Mouse (Mus musculus): ENCODE data around the gene Itgae. TPM values are rescaled to one million over a fixed set of nuclear protein-coding genes. Genes with fewer than 3 reads are reported as not detected.
A peak's percentile ranks its signal among the peaks of the same experiment; 100 is the strongest.

The Itgae gene
- polyA plus RNA-seq, 1 experiment from 2014 or later = 0.14 TPM

- Histone ChIP-seq H3K9ac (ENCODE audit: low read depth, low read length) (peak overlapping the region; percentile 95), H3K4me3 (replicated peaks; ENCODE audit: low read depth, low read length) (peak overlapping the region; percentile 98), H3K27ac (peak overlapping the region; percentile 98), H3K27me3 (ENCODE audit: insufficient read depth, low read length) (no peaks in the 10 kb centered on the region), H3K4me1 (replicated peaks; ENCODE audit: insufficient read depth, low read length) (peaks cover 14% of the 10 kb centered on the region), H3K36me3 (ENCODE audit: insufficient read depth, low read length) (peaks cover 3% of the 10 kb centered on the region; the same call in 1 of the 2 replicates), H3K9me3 (replicated peaks; ENCODE audit: low read length) (no peaks in the 10 kb centered on the region), H3K4me2 (ENCODE audit: low read length) (peak overlapping the region; percentile 73)
- DNase-seq (ENCODE audit: low spot score) (peak; percentile 96), ATAC-seq (replicated peaks; ENCODE audit: low FRiP score, low read depth) (peak; percentile 85)
- TF ChIP-seq CTCF (IDR thresholded peaks at IDR 0.05; ENCODE audit: low read depth) = no peak
- WGBS = under 1% methylated on average over 25 of the region's 28 CpGs
Measured at GRCm38 (mm10) chr11:73177509-73177875, 87.1 kb downstream of the Itgae start.

- WGBS = 0% methylated on average over 2 of the region's 2 CpGs
- peaks cover 14% of the 10 kb centered on the region for H3K4me1 ChIP-seq (replicated peaks; ENCODE audit: insufficient read depth, low read length)
- no peaks in the 10 kb centered on the region for H3K27me3 ChIP-seq (ENCODE audit: insufficient read depth, low read length)
- peak; percentile 34; the same call in 1 of the 2 replicates for TF ChIP-seq CTCF (IDR thresholded peaks at IDR 0.05; ENCODE audit: low read depth)
- peak overlapping the region; percentile 98 for H3K4me3 ChIP-seq (replicated peaks; ENCODE audit: low read depth, low read length)
- H3K36me3 ChIP-seq (ENCODE audit: insufficient read depth, low read length) = peaks cover 3% of the 10 kb centered on the region; the same call in 1 of the 2 replicates
- H3K9ac ChIP-seq (ENCODE audit: low read depth, low read length) = peak overlapping the region; percentile 95
- peak overlapping the region; percentile 73 for H3K4me2 ChIP-seq (ENCODE audit: low read length)
- H3K27ac ChIP-seq = peak overlapping the region; percentile 98
- peak; percentile 45 for DNase-seq (ENCODE audit: low spot score)
- ATAC-seq (replicated peaks; ENCODE audit: low FRiP score, low read depth) = no peak
- H3K9me3 ChIP-seq (replicated peaks; ENCODE audit: low read length) = no peaks in the 10 kb centered on the region
Measured at GRCm38 (mm10) chr11:73177895-73178294, 87.5 kb downstream of the Itgae start.

DNA sequence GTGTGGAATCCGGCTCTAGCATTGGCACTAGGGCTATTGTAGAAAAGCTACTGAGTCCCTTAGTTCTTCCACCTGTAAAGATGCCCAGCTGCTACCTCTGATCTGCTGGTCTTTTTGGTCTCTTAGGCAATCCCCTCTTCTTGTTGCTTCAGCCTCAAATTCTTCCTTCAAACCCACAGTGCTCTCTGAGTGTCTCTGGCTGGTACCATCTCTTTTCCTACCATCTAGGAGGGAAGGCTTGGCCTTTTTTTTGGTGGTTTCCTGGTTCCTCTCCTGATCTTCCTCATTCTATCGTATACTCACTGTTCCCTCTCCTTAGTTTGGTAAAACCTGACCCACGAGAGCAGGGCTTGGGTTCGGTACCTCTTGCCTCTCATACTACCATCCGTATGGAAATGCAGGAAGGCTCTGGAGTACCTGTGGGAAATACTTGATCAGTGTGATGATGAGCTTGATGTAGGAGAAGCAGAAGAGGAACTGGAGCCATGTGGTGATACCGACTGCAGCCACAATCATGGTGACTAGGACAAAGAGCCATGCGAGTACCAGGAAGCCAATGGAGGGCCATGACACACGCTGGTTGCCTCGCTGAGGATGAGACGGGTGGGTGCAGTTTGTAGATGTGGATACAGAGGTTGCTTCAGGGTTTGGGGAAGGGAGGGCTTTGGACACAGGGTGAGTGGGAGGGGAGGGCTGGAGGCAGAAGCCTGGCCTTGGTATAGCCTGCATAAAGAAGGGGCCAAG lies 95.7 kb downstream of the Itgae start:
- H3K27ac ChIP-seq = no peak overlapping the region
- H3K27me3 ChIP-seq (ENCODE audit: insufficient read depth, low read length) = no peaks in the 10 kb centered on the region
- no peak for TF ChIP-seq CTCF (IDR thresholded peaks at IDR 0.05; ENCODE audit: low read depth)
- 91% methylated on average over 10 of the region's 10 CpGs for WGBS
- ATAC-seq (replicated peaks; ENCODE audit: low FRiP score, low read depth) (no peak), DNase-seq (ENCODE audit: low spot score) (no peak)
- H3K9me3 ChIP-seq (replicated peaks; ENCODE audit: low read length) = no peaks in the 10 kb centered on the region
- no peak overlapping the region for H3K4me2 ChIP-seq (ENCODE audit: low read length)
- no peak overlapping the region for H3K4me3 ChIP-seq (replicated peaks; ENCODE audit: low read depth, low read length)
- H3K4me1 ChIP-seq (replicated peaks; ENCODE audit: insufficient read depth, low read length) = no peaks in the 10 kb centered on the region
- H3K9ac ChIP-seq (ENCODE audit: low read depth, low read length) = no peak overlapping the region
- peaks cover 21% of the 10 kb centered on the region for H3K36me3 ChIP-seq (ENCODE audit: insufficient read depth, low read length)

- Histone ChIP-seq H3K36me3 (ENCODE audit: insufficient read depth, low read length) (peaks cover 26% of the 10 kb centered on the region), H3K27ac (no peak overlapping the region), H3K4me1 (replicated peaks; ENCODE audit: insufficient read depth, low read length) (no peaks in the 10 kb centered on the region), H3K9ac (ENCODE audit: low read depth, low read length) (no peak overlapping the region), H3K9me3 (replicated peaks; ENCODE audit: low read length) (no peaks in the 10 kb centered on the region), H3K27me3 (ENCODE audit: insufficient read depth, low read length) (no peaks in the 10 kb centered on the region), H3K4me2 (ENCODE audit: low read length) (no peak overlapping the region), H3K4me3 (replicated peaks; ENCODE audit: low read depth, low read length) (no peak overlapping the region)
- no peak for TF ChIP-seq CTCF (IDR thresholded peaks at IDR 0.05; ENCODE audit: low read depth)
- ATAC-seq (replicated peaks; ENCODE audit: low FRiP score, low read depth) = 0 out of 2 replicates have a peak, but pooled peaks have one; percentile 44
- WGBS = 88% methylated on average over 6 of the region's 6 CpGs
- no peak for DNase-seq (ENCODE audit: low spot score)
Measured at GRCm38 (mm10) chr11:73187231-73187630, 96.8 kb downstream of the Itgae start.

DNA sequence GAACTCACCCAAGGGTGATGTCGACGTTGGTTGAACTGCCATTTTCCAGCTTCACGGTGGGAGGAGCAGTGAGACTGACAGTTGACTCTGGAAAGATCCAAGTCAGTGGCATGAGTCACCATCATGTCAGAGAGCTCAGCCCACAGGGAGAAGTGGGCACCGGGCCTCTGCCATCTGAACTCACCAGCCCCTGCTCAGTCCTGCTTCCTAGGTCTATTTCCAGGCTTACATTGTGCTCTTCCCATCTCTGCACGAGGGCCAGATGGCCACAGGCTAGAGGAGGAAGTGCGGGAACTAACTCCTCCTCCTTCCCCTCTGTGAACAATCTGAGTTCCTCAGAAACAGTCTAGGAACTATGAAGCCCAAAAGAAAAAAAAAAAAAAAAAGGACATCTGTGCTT lies 102.7 kb downstream of the Itgae start:
- H3K9me3 ChIP-seq (replicated peaks; ENCODE audit: low read length) = no peaks in the 10 kb centered on the region
- no peaks in the 10 kb centered on the region for H3K4me1 ChIP-seq (replicated peaks; ENCODE audit: insufficient read depth, low read length)
- no peak overlapping the region for H3K27ac ChIP-seq
- DNase-seq (ENCODE audit: low spot score) (no peak), ATAC-seq (replicated peaks; ENCODE audit: low FRiP score, low read depth) (no peak)
- no peak overlapping the region for H3K9ac ChIP-seq (ENCODE audit: low read depth, low read length)
- peaks cover 20% of the 10 kb centered on the region; the same call in 1 of the 2 replicates for H3K36me3 ChIP-seq (ENCODE audit: insufficient read depth, low read length)
- WGBS = 72% methylated on average over 6 of the region's 6 CpGs
- no peaks in the 10 kb centered on the region for H3K27me3 ChIP-seq (ENCODE audit: insufficient read depth, low read length)
- TF ChIP-seq CTCF (IDR thresholded peaks at IDR 0.05; ENCODE audit: low read depth) = no peak
- H3K4me3 ChIP-seq (replicated peaks; ENCODE audit: low read depth, low read length) = no peak overlapping the region
- no peak overlapping the region for H3K4me2 ChIP-seq (ENCODE audit: low read length)

GRCm38 (mm10) chr11:73194444-73194843 lies 104.1 kb downstream of the Itgae start:
- Histone ChIP-seq H3K36me3 (ENCODE audit: insufficient read depth, low read length) (peaks cover 20% of the 10 kb centered on the region; the same call in 1 of the 2 replicates), H3K4me2 (ENCODE audit: low read length) (no peak overlapping the region), H3K27me3 (ENCODE audit: insufficient read depth, low read length) (no peaks in the 10 kb centered on the region), H3K4me1 (replicated peaks; ENCODE audit: insufficient read depth, low read length) (no peaks in the 10 kb centered on the region), H3K4me3 (replicated peaks; ENCODE audit: low read depth, low read length) (no peak overlapping the region), H3K9me3 (replicated peaks; ENCODE audit: low read length) (no peaks in the 10 kb centered on the region), H3K27ac (no peak overlapping the region), H3K9ac (ENCODE audit: low read depth, low read length) (no peak overlapping the region)
- TF ChIP-seq CTCF (IDR thresholded peaks at IDR 0.05; ENCODE audit: low read depth) = no peak
- DNase-seq (ENCODE audit: low spot score) (no peak), ATAC-seq (replicated peaks; ENCODE audit: low FRiP score, low read depth) (no peak)
- 75% methylated on average over 2 of the region's 2 CpGs for WGBS

Other genes starting within 250 kb of the Itgae start
- 9.9 and 10.0 TPM in 2 replicates for gene Atp2a3, start 129.4 kb upstream of the Itgae start, polyA plus RNA-seq (2015; fragmentation: Nextera tagmentation; extraction: Ambion mirVana)
- gene P2rx1, start 91.5 kb upstream of the Itgae start, polyA plus RNA-seq (2015; fragmentation: Nextera tagmentation; extraction: Ambion mirVana) = 2.4 and 2.6 TPM in 2 replicates
- 4.3 and 5.4 TPM in 2 replicates for gene Camkk1, start 71.6 kb upstream of the Itgae start, polyA plus RNA-seq (2015; fragmentation: Nextera tagmentation; extraction: Ambion mirVana)
- gene Ncbp3, start 42.8 kb upstream of the Itgae start, polyA plus RNA-seq (2015; fragmentation: Nextera tagmentation; extraction: Ambion mirVana) = 6.2 and 6.6 TPM in 2 replicates
- gene Haspin, start 47.7 kb downstream of the Itgae start, polyA plus RNA-seq (2015; fragmentation: Nextera tagmentation; extraction: Ambion mirVana) = 7.3 and 8.5 TPM in 2 replicates
- 1.3 and 1.6 TPM in 2 replicates for gene P2rx5, start 69.8 kb downstream of the Itgae start, polyA plus RNA-seq (2015; fragmentation: Nextera tagmentation; extraction: Ambion mirVana)
- gene Emc6, start 86.5 kb downstream of the Itgae start, polyA plus RNA-seq (2015; fragmentation: Nextera tagmentation; extraction: Ambion mirVana) = 182 and 187 TPM in 2 replicates
- 227 and 237 TPM in 2 replicates for gene Tax1bp3, start 86.5 kb downstream of the Itgae start, polyA plus RNA-seq (2015; fragmentation: Nextera tagmentation; extraction: Ambion mirVana)
- 21.7 and 22.8 TPM in 2 replicates for gene Ctns, start 108.5 kb downstream of the Itgae start, polyA plus RNA-seq (2015; fragmentation: Nextera tagmentation; extraction: Ambion mirVana)
- gene Shpk, start 108.9 kb downstream of the Itgae start, polyA plus RNA-seq (2015; fragmentation: Nextera tagmentation; extraction: Ambion mirVana) = 3.8 and 3.9 TPM in 2 replicates
- gene Trpv1, start 143.7 kb downstream of the Itgae start, polyA plus RNA-seq (2015; fragmentation: Nextera tagmentation; extraction: Ambion mirVana) = not detected in 2 replicates
- gene Trpv3, start 176.8 kb downstream of the Itgae start, polyA plus RNA-seq (2015; fragmentation: Nextera tagmentation; extraction: Ambion mirVana) = 0.16 and 0.19 TPM in 2 replicates
- 62.8 and 68.6 TPM in 2 replicates for gene Aspa, start 239.0 kb downstream of the Itgae start, polyA plus RNA-seq (2015; fragmentation: Nextera tagmentation; extraction: Ambion mirVana)
- gene Gm49340, start 239.2 kb downstream of the Itgae start, polyA plus RNA-seq (2015; fragmentation: Nextera tagmentation; extraction: Ambion mirVana) = not detected in 2 replicates
- gene Spata22, start 239.2 kb downstream of the Itgae start, polyA plus RNA-seq (2015; fragmentation: Nextera tagmentation; extraction: Ambion mirVana) = 0.26 and 0.28 TPM in 2 replicates